Mouse (Mus musculus) heart, adult 8-10 months (tissue): ENCODE measurements around the gene Dgkz. TPM values are rescaled to one million over a fixed set of nuclear protein-coding genes. Genes with fewer than 3 reads are reported as not detected.
A peak's percentile ranks its signal among the peaks of the same experiment; 100 is the strongest.

ENCODE experiments used
- DNase-seq: peaks from one replicate; pipeline ENCODE4 v3.0.0; 2022; ENCODE audit warnings: low spot score
- total RNA-seq, 4 experiments: library from RNA; stranded (reverse); gene quantifications; 2 replicates each; pipeline ENCODE4 v1.2.4; 2022

Gene Dgkz
- total RNA-seq, 4 experiments from 2014 or later, result 31.4 to 49.0 (median 42.7) TPM

DNA sequence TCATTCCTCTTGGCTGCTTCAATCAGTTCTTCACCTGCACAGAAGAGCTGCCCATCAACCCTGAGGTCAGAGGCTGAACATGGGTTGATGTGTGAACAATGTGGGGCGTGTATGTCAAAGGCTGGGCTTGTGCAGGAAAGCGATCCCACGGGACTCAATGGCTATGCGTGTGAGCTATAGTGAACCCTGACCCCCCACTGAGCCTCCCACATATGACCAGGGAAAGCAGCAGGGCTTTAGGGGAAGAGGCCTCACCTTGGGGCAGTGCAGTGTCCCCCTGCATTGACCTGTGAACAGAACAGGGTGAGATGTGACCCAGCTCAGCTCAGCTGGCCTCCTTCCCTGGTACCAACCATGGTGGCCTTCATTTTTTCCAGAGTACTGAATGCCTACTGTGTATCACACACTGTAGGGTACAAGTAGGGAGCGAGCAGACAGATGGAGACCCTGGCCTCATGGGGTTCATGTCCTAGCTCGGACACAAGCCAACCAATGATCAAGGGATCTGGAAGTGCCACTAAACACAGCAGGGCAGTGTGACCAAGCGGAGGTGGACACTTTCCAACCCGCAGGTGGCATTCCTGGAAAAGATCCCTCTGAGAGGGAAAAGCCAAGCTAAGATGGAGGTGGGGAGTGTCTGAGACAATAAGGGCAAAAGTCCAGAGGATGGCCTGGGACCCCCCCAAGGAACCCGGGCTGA lies 40.7 kb downstream of the Dgkz start:
- no peak for DNase-seq

DNA sequence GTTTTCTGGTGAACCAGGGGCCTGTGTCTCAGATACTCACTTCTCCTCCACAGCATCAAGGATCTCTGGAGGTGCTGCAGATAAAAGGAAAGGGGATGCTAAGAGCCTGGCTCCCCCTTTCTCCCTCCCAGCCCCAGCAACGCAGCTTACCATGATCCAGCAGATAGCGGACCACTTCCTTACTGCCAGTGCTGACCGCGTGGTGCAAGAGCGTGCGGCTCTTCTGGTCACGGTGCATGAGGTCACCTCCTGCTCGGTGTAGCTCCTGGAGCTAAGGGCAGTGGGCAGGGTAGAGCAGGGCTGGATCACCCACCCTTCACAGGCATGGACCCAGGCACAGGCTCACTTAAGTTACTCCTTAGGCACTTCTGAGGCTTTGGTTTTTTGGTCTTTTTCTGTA lies 41.6 kb downstream of the Dgkz start:
- no peak for DNase-seq

- no peak for DNase-seq
Measured at GRCm38 (mm10) chr2:91933471-91933870, 42.2 kb downstream of the Dgkz start.

DNA sequence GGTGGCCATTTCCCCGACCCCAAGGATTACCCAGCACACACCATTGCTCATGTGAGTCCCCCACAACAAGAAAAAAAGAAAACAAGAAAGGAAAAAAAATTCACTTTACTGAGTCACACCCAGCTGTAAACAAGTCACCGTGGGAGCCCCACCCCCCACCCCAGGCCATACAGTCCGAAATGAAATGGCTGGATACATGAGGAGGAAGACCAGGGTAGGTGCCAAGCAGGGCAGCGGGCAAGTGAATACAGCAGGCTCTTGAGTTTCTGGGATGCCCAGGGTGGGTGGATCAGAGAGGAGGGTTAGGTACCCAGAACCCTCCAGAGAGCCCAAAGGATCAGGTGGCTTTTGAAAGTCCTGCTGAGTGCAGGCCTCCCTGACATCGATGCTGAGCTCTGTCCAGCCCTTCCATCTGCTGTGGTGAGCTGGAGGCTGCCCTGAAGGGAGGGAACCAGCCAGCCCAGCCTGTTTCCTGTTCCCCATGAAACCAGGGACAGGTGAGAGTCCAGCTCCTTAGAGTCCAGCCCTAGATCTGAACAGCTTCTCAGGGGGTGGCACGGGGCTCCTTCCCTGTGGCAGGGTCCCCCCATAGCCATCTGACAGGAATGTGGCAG lies 42.8 kb downstream of the Dgkz start:
- DNase-seq, result no peak

DNA sequence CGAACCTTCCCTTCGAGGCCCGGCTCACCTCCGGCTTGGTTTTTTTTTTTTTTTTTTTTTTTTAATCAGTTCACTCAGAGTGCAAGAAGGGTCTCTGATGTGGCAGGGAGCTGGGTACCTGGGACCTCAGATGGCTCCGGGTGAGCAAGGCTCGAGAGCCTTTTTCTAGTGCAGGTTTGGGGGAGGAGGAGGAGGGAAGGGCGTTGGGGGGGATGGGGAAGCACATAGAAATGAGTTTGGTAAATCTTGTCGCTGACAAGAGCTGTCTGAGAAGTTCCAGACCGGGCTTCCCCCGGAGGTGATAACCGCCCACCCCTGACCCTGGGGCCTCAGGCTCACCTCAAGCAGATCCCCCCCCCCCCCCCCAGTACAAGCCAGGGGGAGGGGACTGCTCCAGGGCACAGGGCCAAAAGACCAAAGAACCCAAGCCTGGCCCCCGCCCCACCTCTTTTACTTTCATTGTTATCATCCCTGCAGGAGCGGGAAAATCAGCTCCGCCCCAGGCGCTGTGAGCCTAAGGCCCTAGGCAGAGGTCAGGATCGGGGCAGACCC lies 43.4 kb downstream of the Dgkz start, which contains the start of gene Mdk:
Gene Mdk (minus strand): TSS at position 138 of the 552 bp plus-strand sequence.
- DNase-seq, result no peak

DNA sequence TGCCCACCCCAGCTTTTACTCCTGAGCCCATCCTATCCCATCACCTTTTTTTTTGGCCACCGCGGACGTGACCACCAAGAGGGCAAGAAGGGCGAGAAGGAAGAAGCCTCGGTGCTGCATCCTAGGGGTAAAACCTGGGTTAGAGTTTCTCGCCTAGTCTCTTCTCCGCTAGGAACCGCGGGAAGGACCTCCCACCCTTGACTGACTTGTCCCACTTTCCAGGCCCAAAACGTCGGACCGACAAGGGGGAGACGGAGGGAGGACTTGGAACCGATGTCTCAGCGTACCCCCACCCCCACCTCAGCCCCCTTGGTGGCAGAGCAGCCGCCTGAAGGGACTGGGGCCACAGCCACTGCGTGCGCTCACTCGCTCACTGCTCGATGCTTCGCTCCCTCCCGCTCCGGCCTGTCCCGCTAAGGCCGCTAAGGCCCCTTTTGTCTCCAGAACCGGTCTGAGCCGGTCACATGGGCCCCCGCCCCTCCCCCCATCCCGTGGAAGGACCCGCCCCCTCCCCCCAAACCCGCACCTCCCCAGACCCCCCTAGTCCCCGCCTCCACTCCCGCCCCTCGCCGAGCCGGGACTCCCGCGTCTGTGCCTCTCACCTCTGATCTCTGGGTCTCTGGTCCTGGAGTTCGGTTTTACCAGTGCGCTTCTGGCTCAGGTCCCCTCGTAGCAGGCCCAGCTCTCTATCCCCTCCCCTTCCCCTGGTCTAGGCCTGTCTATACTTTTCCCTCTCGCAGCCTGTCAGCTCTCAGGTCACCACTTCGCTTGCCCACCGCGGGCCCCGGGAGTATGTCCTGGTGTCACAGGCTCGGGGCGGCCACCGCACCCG lies 44.1 kb downstream of the Dgkz start:
- no peak for DNase-seq

GRCm38 (mm10) chr2:91930761-91931291 lies 44.8 kb downstream of the Dgkz start:
- no peak for DNase-seq

GRCm38 (mm10) chr2:91929936-91930335 lies 45.7 kb downstream of the Dgkz start:
- DNase-seq, result peak; percentile 53

DNA sequence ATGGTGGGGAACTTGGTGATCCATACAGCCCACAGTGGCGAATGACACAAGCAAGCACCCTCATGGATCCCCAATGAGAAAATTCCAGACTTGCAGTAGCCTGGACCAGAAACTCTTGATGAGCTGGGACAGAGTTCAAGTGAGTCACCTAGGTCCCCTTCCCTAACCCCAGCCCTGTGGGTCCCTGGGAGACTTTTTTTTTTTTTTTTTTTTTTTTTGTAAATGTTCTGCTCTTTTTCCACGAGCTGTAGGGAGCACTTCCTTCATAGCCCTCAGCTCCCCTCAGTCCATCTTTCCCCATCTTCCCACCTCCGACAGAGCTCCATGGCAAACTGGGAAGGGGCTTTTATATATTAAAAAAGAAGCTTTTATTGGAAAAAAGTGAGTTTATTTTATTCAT lies 46.2 kb downstream of the Dgkz start:
- no peak for DNase-seq

GRCm38 (mm10) chr2:91928534-91929350 lies 46.9 kb downstream of the Dgkz start:
- no peak for DNase-seq

GRCm38 (mm10) chr2:91927826-91928533 lies 47.7 kb downstream of the Dgkz start:
- DNase-seq, result peak; percentile 58

DNA sequence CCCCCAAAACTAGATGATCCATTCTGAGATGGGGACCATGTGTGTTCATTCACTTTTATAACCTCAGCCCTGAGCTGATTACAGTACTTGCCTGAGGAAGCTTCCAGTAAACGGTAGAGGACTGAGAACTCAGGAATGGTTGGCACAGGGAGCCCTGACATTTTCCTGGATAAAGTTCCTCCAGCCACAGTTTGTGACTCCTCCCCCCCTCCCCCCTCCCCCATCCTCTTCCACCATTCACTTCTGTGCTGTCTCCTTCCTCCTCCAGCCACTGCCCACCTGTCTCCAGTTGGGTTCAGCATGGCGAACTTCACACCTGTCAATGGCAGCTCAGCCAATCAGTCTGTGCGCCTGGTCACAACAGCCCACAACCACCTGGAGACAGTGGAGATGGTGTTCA lies 48.7 kb downstream of the Dgkz start, which contains the start of gene Chrm4:
Gene Chrm4 (plus strand): TSS at position 301 of the 400 bp plus-strand sequence.
- DNase-seq, result no peak

DNA sequence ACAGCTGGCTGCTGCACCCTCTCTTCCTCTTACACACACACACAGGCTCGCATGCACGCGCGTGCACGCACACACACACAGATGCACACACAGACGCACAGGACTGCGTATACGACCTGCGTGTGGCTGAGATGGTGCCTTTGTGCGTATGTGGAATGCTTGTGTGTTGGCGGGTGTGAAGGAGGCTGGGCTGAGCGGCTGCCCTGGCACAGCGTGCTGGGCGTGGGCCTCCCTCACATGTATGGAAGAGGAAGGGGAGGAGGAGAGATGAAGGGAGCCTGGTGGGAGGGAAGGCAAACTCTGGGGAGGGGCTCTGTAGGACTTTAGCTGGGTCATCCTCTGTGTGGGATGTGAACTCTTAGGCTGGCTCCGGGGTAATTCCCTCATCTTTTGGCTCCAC lies 50.2 kb downstream of the Dgkz start:
- DNase-seq, result no peak

DNA sequence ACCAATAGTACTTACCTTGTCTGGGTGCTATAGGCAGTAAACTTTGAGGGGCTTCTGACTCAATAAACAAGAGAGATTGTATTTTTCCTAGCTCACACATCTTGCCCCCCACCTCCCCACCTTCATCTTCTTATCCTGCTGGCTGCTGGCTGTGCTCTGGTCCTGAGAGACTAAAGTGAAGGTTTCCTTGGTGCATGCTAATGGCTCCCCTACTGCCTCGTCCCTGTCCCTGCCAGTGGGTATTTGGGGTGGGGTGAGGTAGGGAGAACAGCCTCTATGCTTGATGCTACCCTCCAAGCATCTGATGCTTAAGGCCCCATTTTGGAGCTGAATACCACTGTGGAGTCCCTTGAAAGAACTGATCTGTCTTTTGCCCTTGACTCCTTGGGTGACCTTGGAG lies 50.9 kb downstream of the Dgkz start:
- DNase-seq, result no peak

DNA sequence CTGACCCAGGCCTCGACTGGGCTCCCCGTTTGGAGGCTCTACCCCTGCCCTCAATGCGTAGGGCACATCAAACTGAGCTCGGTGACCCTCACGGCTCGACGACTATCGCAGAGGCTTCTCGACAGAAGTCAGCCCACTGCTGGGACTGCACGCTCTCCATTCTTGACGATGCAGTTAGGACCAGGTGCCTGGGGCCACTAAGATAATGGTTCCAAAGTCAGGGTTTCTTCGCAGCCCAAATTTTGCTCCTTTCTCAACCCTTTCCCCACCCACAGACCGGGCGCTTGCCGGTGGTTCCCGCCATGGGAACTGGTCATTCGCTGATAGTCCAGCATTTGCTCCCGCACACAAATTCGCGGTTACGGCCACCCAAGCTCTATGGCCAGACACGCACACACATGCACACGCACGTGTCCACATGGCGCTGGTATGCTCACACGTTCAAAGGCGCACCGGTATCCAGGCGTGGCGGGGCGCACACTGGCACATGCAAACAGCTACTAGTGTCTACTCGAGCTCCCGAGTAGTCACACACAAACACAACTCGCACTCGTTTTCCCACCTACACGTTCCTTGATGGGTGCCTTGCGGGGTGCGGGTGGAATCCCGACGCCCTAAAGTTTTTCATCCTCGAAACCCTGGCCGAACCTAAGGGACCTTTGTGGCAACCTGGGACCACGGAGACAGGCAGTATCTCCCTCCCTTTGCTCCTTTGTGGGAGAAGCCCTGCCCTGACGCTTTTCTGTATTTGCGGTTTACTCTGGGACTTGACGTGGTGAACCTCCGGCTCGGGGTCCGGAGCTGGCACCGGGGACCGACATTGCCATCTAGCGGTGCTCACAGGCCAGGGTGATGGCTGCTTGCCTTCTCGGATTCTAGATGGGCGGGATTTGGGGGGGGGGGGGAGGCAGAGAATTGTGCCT lies 52.0 kb downstream of the Dgkz start:
- peak; percentile 36 for DNase-seq

GRCm38 (mm10) chr2:91922586-91923414 lies 52.9 kb downstream of the Dgkz start:
- no peak for DNase-seq

DNA sequence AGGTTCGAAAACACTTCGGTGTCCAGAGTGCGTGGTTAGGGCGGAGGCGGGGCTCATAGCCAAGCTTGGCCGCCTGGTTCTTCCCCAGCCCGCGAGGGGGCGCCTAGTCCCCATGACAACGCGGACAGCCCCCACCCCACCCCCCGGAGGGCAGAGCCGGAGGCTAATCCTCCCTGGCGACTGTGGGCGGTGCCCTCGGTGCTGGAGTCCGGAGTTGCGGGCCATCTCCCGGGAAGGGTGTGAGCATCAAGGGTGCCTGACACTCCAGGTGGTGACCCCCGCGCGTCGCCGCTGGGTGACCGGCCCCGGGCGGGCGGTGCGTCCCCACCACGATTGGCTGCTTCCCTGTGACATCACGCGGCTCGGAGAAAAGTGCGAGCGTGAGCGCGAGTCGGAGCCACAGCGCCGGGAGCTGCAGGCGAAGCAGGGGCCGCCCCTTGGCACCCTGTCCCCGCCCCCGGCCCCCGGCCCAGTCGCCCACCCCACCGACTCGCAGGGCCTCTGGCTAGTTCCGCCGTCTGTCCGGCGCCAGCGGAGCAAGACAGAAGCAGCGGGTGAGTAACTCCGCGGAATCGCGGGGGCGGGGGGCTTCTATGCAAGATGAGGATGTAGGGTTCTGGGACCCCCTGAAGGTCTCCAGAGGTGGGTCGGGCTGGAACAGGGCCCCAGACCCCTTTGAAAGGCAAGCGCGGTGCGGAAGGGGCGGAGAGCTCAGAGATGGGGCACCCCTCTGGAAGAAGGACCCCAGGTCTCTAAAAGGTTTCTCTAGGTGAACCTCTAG lies 53.7 kb downstream of the Dgkz start:
- DNase-seq, result no peak
